Mouse (Mus musculus) lung, adult 2 months (tissue): ENCODE data around the gene AC134908.4.
A peak's percentile ranks its signal among the peaks of the same experiment; 100 is the strongest.

ENCODE experiments used
- CTCF ChIP-seq: fragments of 200-500 bp; IDR thresholded peaks from 2 replicates; pipeline ENCODE4 v1.5.1; 2011; ENCODE audit warnings: mild to moderate bottlenecking, low read length, control low read depth; ENCODE audit not compliant: insufficient read depth
- POLR2A ChIP-seq: fragments of 200-500 bp; IDR thresholded peaks from 2 replicates; pipeline ENCODE4 v1.6.1; 2011; ENCODE audit warnings: low read depth, mild to moderate bottlenecking, control low read depth, low read length, borderline replicate concordance; ENCODE audit errors: extremely low read depth

DNA sequence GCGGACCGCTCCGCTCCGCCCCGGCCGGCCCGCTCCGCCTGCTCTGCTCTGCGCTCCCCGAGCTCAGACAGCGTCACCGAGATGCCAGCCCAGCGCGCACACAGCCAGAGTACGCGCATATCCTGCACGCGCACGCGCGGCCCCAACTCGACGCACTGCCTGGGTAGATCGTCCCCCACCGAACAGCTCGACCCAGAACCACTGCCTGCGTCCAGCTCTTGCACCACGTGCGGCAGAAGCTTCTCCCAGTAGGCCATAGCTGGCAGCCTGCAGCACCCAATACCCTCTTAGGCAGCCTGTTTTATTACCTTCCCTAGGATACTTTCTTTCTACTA, 41.6 kb upstream of the AC134908.4 start, which contains the start of gene Rhbdl1:
- TF ChIP-seq CTCF (no peak), POLR2A (peak; percentile 47; the same call in 1 of the 2 replicates)
